Mouse (Mus musculus) lung, postnatal 0 days (tissue): Measurements from ENCODE around the gene Ehbp1l1. TPM values are rescaled to one million over a fixed set of nuclear protein-coding genes. Genes with fewer than 3 reads are reported as not detected.
A peak's percentile ranks its signal among the peaks of the same experiment; 100 is the strongest.

Experiments used
- ATAC-seq: fragments of 200-750 bp; cut with Nextera tagmentation; 2 replicates; pipeline ENCODE4 v1.8.0; 2017; ENCODE audit warnings: moderate library complexity
- DNase-seq: peaks from one replicate; pipeline ENCODE4 v3.0.0-alpha.2; 2016; ENCODE audit warnings: low spot score
- H3K27ac ChIP-seq: fragments of 300-500 bp; sonication (generic); 2 replicates; pipeline ENCODE4 v1.5.1; 2014; ENCODE audit warnings: antibody characterized with exemption, mild to moderate bottlenecking, low read length, mixed read lengths
- H3K27me3 ChIP-seq: fragments of 300-500 bp; sonication (generic); replicated peaks from 2 replicates; pipeline ENCODE4 v1.6.1; 2014; ENCODE audit warnings: low read length, mixed read lengths; ENCODE audit not compliant: insufficient read depth
- H3K36me3 ChIP-seq: fragments of 300-500 bp; sonication (generic); 2 replicates; pipeline ENCODE4 v1.6.1; 2014; ENCODE audit warnings: low read length, mixed read lengths; ENCODE audit not compliant: insufficient read depth
- H3K4me1 ChIP-seq: fragments of 300-500 bp; sonication (generic); 2 replicates; pipeline ENCODE4 v1.6.1; 2014; ENCODE audit warnings: antibody characterized with exemption, low read depth, low read length, mixed read lengths; ENCODE audit not compliant: insufficient read depth
- H3K4me2 ChIP-seq: fragments of 300-500 bp; sonication (generic); replicated peaks from 2 replicates; pipeline ENCODE4 v1.6.1; 2014; ENCODE audit warnings: low read depth, mild to moderate bottlenecking, low read length, moderate library complexity, mixed read lengths
- H3K4me3 ChIP-seq: fragments of 300-500 bp; sonication (generic); 2 replicates; pipeline ENCODE4 v1.5.1; 2014; ENCODE audit warnings: low read depth, low read length
- H3K9ac ChIP-seq: fragments of 300-500 bp; sonication (generic); replicated peaks from 2 replicates; pipeline ENCODE4 v1.6.1; 2014; ENCODE audit warnings: low read depth, mild to moderate bottlenecking
- H3K9me3 ChIP-seq: fragments of 300-500 bp; sonication (generic); 2 replicates; pipeline ENCODE4 v1.6.1; 2016; ENCODE audit warnings: low read length, mixed read lengths
- CTCF ChIP-seq: IDR thresholded peaks from 2 replicates; pipeline ENCODE4 v1.5.1; 2016; ENCODE audit warnings: antibody characterized with exemption, mild to moderate bottlenecking
- EP300 ChIP-seq: IDR thresholded peaks from 2 replicates; pipeline ENCODE4 v1.6.1; 2016; ENCODE audit warnings: antibody characterized with exemption, mild to moderate bottlenecking, control low read depth
- whole genome bisulfite sequencing: fragments of 180-500 bp; shearing (Covaris S2); extraction: QIAGEN DNeasy Blood & Tissue Kit; methylation state at CpG from one replicate; pipeline ENCODE4 v1.1.7; 2014; 5-methylcytosine and 5-hydroxymethylcytosine counted together
- polyA plus RNA-seq: library from polyadenylated mRNA; unstranded; fragments of >200 nt; fragmentation: Nextera tagmentation; extraction: Ambion mirVana; gene quantifications from 2 replicates; pipeline ENCODE4 v1.2.1, GENCODE M21; 2015

Gene Ehbp1l1
- polyA plus RNA-seq = 19.3 and 21.6 TPM in 2 replicates

DNA sequence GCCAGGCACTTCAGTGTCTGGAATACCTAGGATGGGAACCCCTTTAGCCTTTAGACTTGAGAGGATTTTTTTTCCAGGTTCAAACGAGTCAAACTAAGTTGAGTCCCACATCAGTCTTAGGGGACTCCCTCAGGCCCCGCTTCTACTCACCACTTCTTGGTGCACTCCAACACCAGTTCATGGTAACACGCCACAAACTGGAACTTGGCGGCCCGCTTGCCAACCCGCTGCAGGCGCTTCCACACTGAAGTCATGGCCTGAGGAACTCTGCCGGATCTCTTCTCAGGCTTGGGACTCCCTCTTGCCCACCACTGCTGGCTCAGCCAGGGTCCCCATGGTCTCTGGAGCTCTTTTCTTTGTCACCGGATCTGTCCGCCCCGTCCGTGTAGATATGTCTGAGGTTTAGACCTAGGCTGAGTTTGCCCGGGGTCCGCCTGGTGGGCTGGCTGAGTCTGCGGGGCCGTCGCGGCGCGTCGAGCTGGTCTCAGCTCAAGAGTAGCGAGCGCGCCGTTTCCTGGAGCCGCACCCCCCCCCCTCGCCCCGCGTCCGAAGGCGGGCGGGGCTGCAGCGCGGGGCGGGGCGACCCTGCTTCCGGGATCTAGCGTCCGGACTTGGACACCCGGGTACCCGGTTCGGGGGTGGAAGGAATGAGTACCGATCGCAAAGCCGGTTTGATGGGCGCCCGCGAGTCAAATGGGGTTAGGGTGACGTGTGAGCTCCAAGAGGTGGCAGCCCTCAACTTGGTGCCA is at the start of gene Ehbp1l1:
TSS of gene Ehbp1l1 (minus strand) at position 551 of the 749 bp plus-strand sequence.
- Histone ChIP-seq H3K27ac (peak within 1 kb of the TSS; percentile 84), H3K9ac (peak within 1 kb of the TSS; percentile 66), H3K9me3 (no peaks in the 10 kb centered on the region), H3K27me3 (no peaks in the 10 kb centered on the region), H3K4me3 (peak within 1 kb of the TSS; percentile 92), H3K36me3 (peaks cover 5% of the 10 kb centered on the region; the same call in 1 of the 2 replicates), H3K4me1 (peaks cover 40% of the 10 kb centered on the region), H3K4me2 (peak within 1 kb of the TSS; percentile 90)
- TF ChIP-seq EP300 = no peak
- TF ChIP-seq CTCF = peak; percentile 21; the same call in 1 of the 2 replicates
- DNase-seq (peak; percentile 84), ATAC-seq (peak; percentile 56)
- WGBS = 6% methylated on average over 47 of the region's 49 CpGs

DNA sequence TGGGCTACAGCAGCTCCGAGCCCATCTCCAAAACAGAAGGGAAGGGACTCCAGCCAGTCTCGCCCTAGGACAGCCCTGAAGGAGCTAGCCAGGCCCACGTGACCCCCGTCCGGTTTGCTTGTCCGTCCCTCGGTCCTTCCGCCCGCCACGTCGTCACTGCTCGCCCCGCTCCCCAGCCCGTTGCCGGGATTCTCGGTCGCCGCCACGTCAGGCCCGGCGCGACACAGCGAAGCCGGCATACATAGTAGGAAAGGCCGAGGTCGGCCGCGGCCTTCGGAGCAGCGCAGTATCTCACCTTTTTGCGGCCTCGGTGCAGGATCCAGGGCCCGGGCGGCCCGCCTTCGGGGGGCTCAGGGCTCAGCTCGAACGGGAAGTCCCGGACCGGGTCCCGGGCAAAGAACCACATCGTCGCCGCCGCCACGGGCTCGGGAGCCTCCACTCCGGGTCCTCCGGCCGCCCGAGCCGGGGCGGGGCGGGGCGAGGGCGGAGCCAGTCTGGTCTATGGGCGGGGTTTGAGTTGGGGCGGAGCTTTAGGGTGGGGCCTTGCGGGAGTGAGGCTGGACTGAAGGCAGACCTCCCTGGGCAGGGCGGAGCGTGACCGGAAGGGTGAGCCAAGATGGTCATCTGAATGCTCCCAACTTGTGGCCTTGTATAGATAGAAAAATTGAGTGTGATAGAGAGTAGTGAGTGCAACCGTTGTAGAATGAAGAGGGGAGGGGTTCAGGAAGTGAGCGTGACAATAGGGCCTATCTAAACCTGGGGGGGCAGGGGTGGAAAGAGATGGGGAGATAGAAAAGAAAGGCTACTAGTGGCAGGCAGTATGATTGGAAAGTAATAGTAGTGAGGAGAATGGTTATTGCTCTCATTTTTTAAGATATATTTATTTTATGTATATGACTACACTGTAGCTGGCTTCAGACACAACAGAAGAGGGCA is 45.1 kb upstream of the Ehbp1l1 start, which contains the start of gene Scyl1:
TSS of gene Scyl1 (minus strand) at position 495 of the 936 bp plus-strand sequence.
- peak; percentile 98 for ATAC-seq
- WGBS = under 1% methylated on average over 61 of the region's 64 CpGs
- DNase-seq = peak; percentile 96
- H3K27me3 ChIP-seq = no peaks in the 10 kb centered on the region
- TF ChIP-seq EP300 (no peak), CTCF (no peak)
- H3K9ac ChIP-seq = peak within 1 kb of the TSS; percentile 88
- H3K4me3 ChIP-seq = peak within 1 kb of the TSS; percentile 74
- H3K4me1 ChIP-seq = peaks cover 14% of the 10 kb centered on the region
- H3K9me3 ChIP-seq = no peaks in the 10 kb centered on the region
- peaks cover 5% of the 10 kb centered on the region for H3K36me3 ChIP-seq
- peak within 1 kb of the TSS; percentile 95 for H3K27ac ChIP-seq
- H3K4me2 ChIP-seq = peak within 1 kb of the TSS; percentile 88

DNA sequence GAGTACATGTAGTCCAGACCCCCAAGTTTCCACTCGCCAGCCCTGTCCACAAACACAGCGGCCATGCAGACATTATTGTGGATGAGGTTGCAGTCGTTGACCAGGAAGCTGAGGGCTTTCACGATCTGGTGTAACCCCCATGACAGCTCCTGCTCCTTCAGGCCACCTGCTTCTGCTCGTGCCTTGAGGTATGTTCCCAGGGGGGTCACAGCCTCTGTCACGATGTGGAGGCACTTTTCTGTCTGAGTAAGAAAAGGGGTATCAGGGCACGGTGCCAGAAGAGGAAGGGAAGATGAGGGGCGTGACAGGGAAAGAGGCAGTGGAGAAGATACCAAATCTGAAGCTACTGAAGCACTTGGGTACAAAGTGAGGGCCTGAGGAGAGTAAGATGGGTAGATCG is 44.2 kb upstream of the Ehbp1l1 start:
- peaks cover 14% of the 10 kb centered on the region for H3K4me1 ChIP-seq
- H3K9ac ChIP-seq = peak overlapping the region; percentile 88
- peak; percentile 21 for DNase-seq
- H3K4me3 ChIP-seq = peak overlapping the region; percentile 74
- no peaks in the 10 kb centered on the region for H3K27me3 ChIP-seq
- peak overlapping the region; percentile 95 for H3K27ac ChIP-seq
- no peaks in the 10 kb centered on the region for H3K9me3 ChIP-seq
- H3K36me3 ChIP-seq = peaks cover 13% of the 10 kb centered on the region
- H3K4me2 ChIP-seq = peak overlapping the region; percentile 88
- ATAC-seq = no peak
- WGBS = 34% methylated on average over 9 of the region's 9 CpGs
- TF ChIP-seq EP300 = no peak
- no peak for TF ChIP-seq CTCF

DNA sequence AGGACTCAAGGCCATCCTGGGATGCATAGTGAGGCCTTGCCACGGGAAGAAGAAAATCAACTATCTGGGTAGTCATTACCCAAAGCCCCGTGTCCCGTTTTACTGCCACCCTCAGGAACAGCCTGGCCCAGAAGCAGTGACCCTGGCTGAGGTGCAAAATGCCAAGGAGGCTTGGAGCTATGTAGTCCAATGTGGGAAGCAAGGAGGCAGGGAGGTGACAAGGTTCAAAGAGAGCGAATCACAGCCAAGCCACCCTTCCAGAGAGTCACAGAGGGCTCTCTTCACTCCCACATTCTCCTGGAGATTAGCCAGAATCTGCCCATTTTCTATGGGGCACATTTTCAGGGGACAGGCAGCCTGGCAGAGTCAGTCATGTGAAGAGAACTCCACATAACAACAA is 41.2 kb upstream of the Ehbp1l1 start:
- no peak for ATAC-seq

DNA sequence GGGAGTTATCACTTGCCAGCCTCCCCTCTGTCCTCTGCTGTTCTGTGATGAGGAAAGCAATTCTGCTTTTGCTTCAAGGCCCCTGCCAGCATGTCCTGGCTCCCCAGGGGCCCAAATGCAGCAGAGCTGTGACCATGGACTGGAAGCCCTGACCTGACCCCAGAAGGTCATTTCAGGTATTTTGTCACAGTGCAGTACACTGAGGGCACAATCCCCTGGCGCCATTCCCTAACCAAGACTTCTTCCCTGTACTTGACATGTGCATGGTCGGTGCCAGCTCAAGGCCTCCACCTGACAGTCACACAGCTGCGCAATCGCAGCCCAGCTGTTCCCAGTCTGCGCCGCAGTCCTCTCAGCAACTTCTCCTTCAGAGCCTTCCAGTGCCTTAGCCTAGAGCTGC is 37.0 kb upstream of the Ehbp1l1 start:
- H3K4me1 ChIP-seq = no peaks in the 10 kb centered on the region
- H3K36me3 ChIP-seq = peaks cover 64% of the 10 kb centered on the region
- no peak overlapping the region for H3K4me2 ChIP-seq
- WGBS = 92% methylated on average over 6 of the region's 6 CpGs
- H3K9me3 ChIP-seq = no peaks in the 10 kb centered on the region
- H3K9ac ChIP-seq = no peak overlapping the region
- H3K27ac ChIP-seq = no peak overlapping the region
- DNase-seq = no peak
- no peak for TF ChIP-seq EP300
- TF ChIP-seq CTCF = no peak
- no peaks in the 10 kb centered on the region for H3K27me3 ChIP-seq
- no peak overlapping the region for H3K4me3 ChIP-seq
- ATAC-seq = no peak

More for the DNA sequence above, 41.2 kb upstream of the Ehbp1l1 start:
- H3K27ac ChIP-seq = no peak overlapping the region
- H3K4me1 ChIP-seq = peaks cover 14% of the 10 kb centered on the region
- H3K36me3 ChIP-seq = peaks cover 38% of the 10 kb centered on the region
- no peak overlapping the region for H3K4me2 ChIP-seq
- no peaks in the 10 kb centered on the region for H3K27me3 ChIP-seq
- 88% methylated on average over 4 of the region's 4 CpGs for WGBS
- TF ChIP-seq CTCF (no peak), EP300 (no peak)
- H3K9ac ChIP-seq = no peak overlapping the region
- no peak for DNase-seq
- no peak overlapping the region for H3K4me3 ChIP-seq
- H3K9me3 ChIP-seq = no peaks in the 10 kb centered on the region

DNA sequence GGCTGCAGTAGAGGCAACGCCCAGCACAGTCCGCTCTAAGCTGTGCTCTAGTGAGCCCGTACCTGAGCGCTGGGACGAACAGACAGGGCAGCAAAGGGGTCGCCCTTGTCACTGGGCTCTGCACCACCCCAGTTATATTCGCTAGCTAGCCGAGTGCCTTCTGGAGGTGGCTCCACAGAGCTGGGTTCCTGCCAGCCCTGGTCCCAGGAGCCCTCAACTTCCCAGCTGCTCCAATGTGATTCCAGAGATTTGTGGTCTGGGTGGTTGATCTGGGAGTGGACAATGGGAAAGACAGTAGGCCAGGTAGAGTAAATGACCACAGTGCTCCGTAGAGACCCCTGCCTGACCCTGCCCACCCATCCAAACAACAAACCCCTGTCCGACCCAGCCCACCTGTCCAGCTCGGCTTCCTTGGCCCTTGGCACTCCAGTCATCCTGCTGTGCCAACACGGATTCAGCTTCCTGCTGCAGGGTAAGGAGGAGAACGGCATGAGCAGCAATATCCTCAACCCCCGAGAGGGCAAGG is 32.8 kb upstream of the Ehbp1l1 start:
- Histone ChIP-seq H3K36me3 (peaks cover 41% of the 10 kb centered on the region), H3K4me3 (no peak overlapping the region)

More for the DNA sequence above, 32.8 kb upstream of the Ehbp1l1 start:
- 89% methylated on average over 14 of the region's 14 CpGs for WGBS
- Histone ChIP-seq H3K4me1 (no peaks in the 10 kb centered on the region), H3K4me2 (no peak overlapping the region), H3K9ac (no peak overlapping the region), H3K9me3 (no peaks in the 10 kb centered on the region), H3K27ac (no peak overlapping the region), H3K27me3 (no peaks in the 10 kb centered on the region)
- ATAC-seq = no peak
- TF ChIP-seq CTCF = no peak
- no peak for TF ChIP-seq EP300
- no peak for DNase-seq
